Mouse (Mus musculus): ENCODE results near the gene Tyrobp. TPM values are rescaled to one million over a fixed set of nuclear protein-coding genes. Genes with fewer than 3 reads are reported as not detected.

The Tyrobp gene
- polyA plus RNA-seq (2014; fragmentation: Nextera tagmentation; extraction: Ambion mirVana), result 8.9 and 9.2 TPM in 2 replicates

DNA sequence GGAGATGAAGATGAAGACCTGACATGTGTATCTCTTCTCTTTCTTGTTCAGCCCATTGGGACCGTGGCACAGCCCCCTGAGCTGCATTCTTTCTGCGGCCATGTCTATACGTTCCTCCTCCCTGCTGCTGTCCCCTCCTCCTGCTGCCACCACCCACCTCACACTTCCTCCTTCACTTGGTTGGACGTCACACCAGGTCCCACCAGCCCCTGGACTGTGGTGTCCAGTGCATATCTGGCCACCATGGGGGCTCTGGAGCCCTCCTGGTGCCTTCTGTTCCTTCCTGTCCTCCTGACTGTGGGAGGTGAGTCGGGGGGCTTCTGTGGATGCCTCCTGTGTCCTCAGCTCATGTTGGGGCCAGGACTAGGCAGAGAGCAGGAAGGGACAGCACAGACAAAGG lies at the start of gene Tyrobp:
TSS of gene Tyrobp (plus strand) at position 165 of the 400 bp plus-strand sequence.
- Histone ChIP-seq H3K4me2 (no peak within 1 kb of the TSS), H3K36me3 (ENCODE audit: control insufficient read depth, insufficient read depth, low read length) (no peaks in the 10 kb centered on the region), H3K4me1 (ENCODE audit: control insufficient read depth, insufficient read depth, low read length) (no peaks in the 10 kb centered on the region), H3K27ac (ENCODE audit: low read depth, low read length) (no peak within 1 kb of the TSS), H3K9me3 (replicated peaks; ENCODE audit: control insufficient read depth, low read length) (no peaks in the 10 kb centered on the region), H3K9ac (ENCODE audit: low read depth, low read length) (no peak within 1 kb of the TSS), H3K27me3 (ENCODE audit: control insufficient read depth, insufficient read depth, low read length) (no peaks in the 10 kb centered on the region), H3K4me3 (ENCODE audit: low read depth, low read length) (no peak within 1 kb of the TSS)
- ATAC-seq (replicated peaks; ENCODE audit: insufficient number of reproducible peaks, low FRiP score, low TSS enrichment), result no peak
- WGBS (ENCODE audit: insufficient replicate concordance), result 51% methylated on average over 5 of the region's 5 CpGs

DNA sequence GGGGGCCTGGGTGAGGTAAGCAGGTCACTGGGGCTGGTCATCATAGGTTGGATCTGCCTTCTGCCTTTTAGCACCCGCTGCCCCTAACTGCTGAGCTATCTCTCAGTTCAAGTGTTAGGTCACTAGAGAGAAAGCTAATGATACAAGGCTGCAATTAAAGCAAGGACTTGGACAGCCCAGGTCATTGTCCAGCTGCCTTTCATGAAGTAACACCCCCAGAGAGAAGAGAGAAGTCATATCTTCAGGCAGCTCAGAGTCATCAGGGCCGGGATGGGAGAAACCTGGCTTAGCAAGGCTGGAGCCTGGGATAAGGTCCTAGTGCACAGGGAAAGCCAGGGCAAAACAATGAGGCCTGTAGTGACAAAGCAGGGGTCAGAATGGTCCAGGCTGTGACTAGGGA lies 46.1 kb upstream of the Tyrobp start:
- ATAC-seq (replicated peaks; ENCODE audit: insufficient number of reproducible peaks, low FRiP score, low TSS enrichment), result no peak
- 63% methylated on average over 2 of the region's 2 CpGs for WGBS (ENCODE audit: insufficient replicate concordance)
- H3K27ac ChIP-seq (ENCODE audit: low read depth, low read length), result no peak overlapping the region
- no peak overlapping the region for H3K4me3 ChIP-seq (ENCODE audit: low read depth, low read length)
- no peak overlapping the region for H3K4me2 ChIP-seq
- no peaks in the 10 kb centered on the region for H3K36me3 ChIP-seq (ENCODE audit: control insufficient read depth, insufficient read depth, low read length)
- peaks cover 12% of the 10 kb centered on the region for H3K27me3 ChIP-seq (ENCODE audit: control insufficient read depth, insufficient read depth, low read length)
- H3K4me1 ChIP-seq (ENCODE audit: control insufficient read depth, insufficient read depth, low read length), result no peaks in the 10 kb centered on the region; the same call in 1 of the 2 replicates
- H3K9me3 ChIP-seq (replicated peaks; ENCODE audit: control insufficient read depth, low read length), result no peaks in the 10 kb centered on the region
- no peak overlapping the region for H3K9ac ChIP-seq (ENCODE audit: low read depth, low read length)

DNA sequence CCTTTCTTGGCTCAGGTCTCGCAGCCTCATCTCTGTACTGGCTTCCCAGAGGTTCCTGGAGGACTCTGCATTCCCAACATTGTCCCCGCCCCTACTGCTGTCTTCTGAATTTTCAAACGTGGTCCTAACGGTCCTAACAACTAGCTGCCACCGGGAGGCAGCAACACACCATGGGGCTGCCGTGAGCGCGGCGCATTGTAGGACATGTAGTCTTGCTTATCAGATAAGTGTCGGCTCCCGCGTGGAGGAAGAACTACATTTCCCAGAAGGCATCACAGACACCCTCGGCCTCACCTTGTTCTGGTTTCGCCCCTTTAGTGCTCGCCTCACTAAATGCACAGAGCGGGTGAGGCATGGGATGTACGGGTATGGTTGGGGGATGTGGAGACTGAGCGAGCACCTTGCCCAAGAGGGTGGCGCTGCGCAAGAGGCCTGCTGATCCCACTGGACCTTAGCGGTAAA lies 40.0 kb upstream of the Tyrobp start:
- 1% methylated on average over 21 of the region's 21 CpGs for WGBS (ENCODE audit: insufficient replicate concordance)
- peak; percentile 99 for ATAC-seq (replicated peaks; ENCODE audit: insufficient number of reproducible peaks, low FRiP score, low TSS enrichment)
- H3K4me1 ChIP-seq (ENCODE audit: control insufficient read depth, insufficient read depth, low read length), result no peaks in the 10 kb centered on the region
- no peaks in the 10 kb centered on the region for H3K9me3 ChIP-seq (replicated peaks; ENCODE audit: control insufficient read depth, low read length)
- H3K4me3 ChIP-seq (ENCODE audit: low read depth, low read length), result peak overlapping the region; percentile 49
- H3K27me3 ChIP-seq (ENCODE audit: control insufficient read depth, insufficient read depth, low read length), result no peaks in the 10 kb centered on the region
- no peaks in the 10 kb centered on the region for H3K36me3 ChIP-seq (ENCODE audit: control insufficient read depth, insufficient read depth, low read length)
- peak overlapping the region; percentile 79 for H3K4me2 ChIP-seq
- H3K27ac ChIP-seq (ENCODE audit: low read depth, low read length), result no peak overlapping the region
- peak overlapping the region; percentile 71 for H3K9ac ChIP-seq (ENCODE audit: low read depth, low read length)

DNA sequence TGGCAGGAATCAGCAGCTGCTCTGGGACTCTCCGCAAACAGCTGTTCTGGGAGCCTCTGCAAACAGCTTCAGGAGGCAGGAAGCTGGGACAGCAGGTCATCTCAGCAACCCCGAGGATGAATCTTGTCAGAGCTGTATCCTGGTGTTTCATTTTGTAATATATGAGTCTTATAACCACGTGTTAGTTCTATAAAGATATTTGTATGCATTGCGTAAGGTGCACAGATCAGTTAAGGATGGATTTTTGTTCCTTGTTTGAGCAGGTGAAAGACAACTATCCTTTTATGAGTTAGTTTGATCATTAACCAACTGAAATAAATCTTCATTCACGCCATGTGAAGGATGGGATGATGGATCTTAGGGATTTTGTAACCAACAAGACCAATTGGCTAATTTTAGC lies 33.5 kb upstream of the Tyrobp start:
- Histone ChIP-seq H3K4me2 (no peak overlapping the region), H3K4me1 (ENCODE audit: control insufficient read depth, insufficient read depth, low read length) (no peaks in the 10 kb centered on the region), H3K9me3 (replicated peaks; ENCODE audit: control insufficient read depth, low read length) (no peaks in the 10 kb centered on the region), H3K36me3 (ENCODE audit: control insufficient read depth, insufficient read depth, low read length) (no peaks in the 10 kb centered on the region), H3K4me3 (ENCODE audit: low read depth, low read length) (no peak overlapping the region), H3K27ac (ENCODE audit: low read depth, low read length) (no peak overlapping the region), H3K27me3 (ENCODE audit: control insufficient read depth, insufficient read depth, low read length) (no peaks in the 10 kb centered on the region), H3K9ac (ENCODE audit: low read depth, low read length) (no peak overlapping the region)
- no peak for ATAC-seq (replicated peaks; ENCODE audit: insufficient number of reproducible peaks, low FRiP score, low TSS enrichment)
- 62% methylated on average over 5 of the region's 5 CpGs for WGBS (ENCODE audit: insufficient replicate concordance)

DNA sequence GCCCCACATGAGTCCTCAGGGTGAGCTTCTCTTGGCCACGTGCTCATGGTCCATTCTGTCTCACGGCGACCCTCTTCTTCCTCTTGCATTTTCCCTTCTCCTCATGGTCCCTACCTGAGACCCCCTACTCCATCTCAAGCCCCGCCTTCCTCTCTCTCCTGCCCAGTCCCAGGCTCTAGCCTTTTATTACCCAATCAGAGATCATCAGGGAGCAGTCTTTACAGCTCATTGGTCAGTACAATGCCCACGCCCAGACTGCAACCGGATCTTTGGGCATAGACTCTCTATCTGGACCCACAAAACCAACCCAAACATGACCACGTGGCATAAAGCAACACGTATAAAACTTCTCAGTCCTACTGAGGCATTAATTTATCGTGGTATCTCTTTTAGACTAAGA lies 29.5 kb upstream of the Tyrobp start:
- no peak overlapping the region for H3K4me2 ChIP-seq
- H3K4me3 ChIP-seq (ENCODE audit: low read depth, low read length), result no peak overlapping the region
- no peaks in the 10 kb centered on the region for H3K9me3 ChIP-seq (replicated peaks; ENCODE audit: control insufficient read depth, low read length)
- H3K27me3 ChIP-seq (ENCODE audit: control insufficient read depth, insufficient read depth, low read length), result no peaks in the 10 kb centered on the region
- H3K4me1 ChIP-seq (ENCODE audit: control insufficient read depth, insufficient read depth, low read length), result no peaks in the 10 kb centered on the region
- H3K9ac ChIP-seq (ENCODE audit: low read depth, low read length), result no peak overlapping the region
- no peaks in the 10 kb centered on the region for H3K36me3 ChIP-seq (ENCODE audit: control insufficient read depth, insufficient read depth, low read length)
- WGBS (ENCODE audit: insufficient replicate concordance), result 72% methylated on average over 9 of the region's 9 CpGs
- no peak for ATAC-seq (replicated peaks; ENCODE audit: insufficient number of reproducible peaks, low FRiP score, low TSS enrichment)
- H3K27ac ChIP-seq (ENCODE audit: low read depth, low read length), result no peak overlapping the region

DNA sequence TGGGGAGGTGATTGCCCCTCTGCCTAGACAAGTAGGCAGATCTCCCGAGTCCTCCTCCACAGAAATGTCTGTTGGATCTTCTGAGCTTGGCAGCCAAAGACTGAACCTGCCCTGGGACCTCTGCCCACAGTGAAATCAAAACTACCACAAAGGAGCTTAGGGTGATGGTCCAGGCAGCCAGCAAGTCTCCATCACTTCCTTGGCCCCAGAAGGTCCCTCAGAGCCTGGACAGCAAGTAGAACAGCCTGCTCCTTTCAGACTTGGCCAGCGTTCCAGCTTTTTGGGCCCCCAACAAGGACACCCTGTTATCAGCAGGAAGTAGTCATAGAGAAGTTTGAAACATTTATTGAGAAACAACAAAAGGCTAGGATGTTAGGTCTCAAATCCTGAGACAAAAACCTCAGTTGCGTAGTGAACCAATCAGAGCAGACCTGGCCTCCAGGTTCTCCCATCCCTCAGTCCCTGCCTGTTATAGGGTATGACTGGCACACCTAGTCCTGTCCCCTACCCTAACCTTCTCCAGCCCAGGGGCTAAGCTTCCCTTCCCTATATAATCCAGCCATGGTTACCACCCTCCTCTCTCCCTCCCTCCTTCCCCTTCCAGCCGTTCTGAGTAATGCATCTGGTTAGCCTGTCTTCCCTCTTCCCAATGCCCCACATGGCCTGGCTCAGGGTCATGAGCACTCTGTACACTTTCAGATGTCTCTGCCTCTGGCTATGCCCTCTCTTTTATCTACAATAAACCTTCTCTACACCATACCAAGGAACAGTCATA lies 20.6 kb upstream of the Tyrobp start:
- no peak for ATAC-seq (replicated peaks; ENCODE audit: insufficient number of reproducible peaks, low FRiP score, low TSS enrichment)
- H3K4me1 ChIP-seq (ENCODE audit: control insufficient read depth, insufficient read depth, low read length), result no peaks in the 10 kb centered on the region
- H3K9me3 ChIP-seq (replicated peaks; ENCODE audit: control insufficient read depth, low read length), result no peaks in the 10 kb centered on the region
- no peak overlapping the region for H3K9ac ChIP-seq (ENCODE audit: low read depth, low read length)
- no peak overlapping the region for H3K4me2 ChIP-seq
- no peak overlapping the region for H3K4me3 ChIP-seq (ENCODE audit: low read depth, low read length)
- 69% methylated on average over 4 of the region's 4 CpGs for WGBS (ENCODE audit: insufficient replicate concordance)
- H3K27ac ChIP-seq (ENCODE audit: low read depth, low read length), result peak overlapping the region; percentile 83; the same call in 1 of the 2 replicates
- H3K36me3 ChIP-seq (ENCODE audit: control insufficient read depth, insufficient read depth, low read length), result no peaks in the 10 kb centered on the region
- H3K27me3 ChIP-seq (ENCODE audit: control insufficient read depth, insufficient read depth, low read length), result no peaks in the 10 kb centered on the region

GRCm38 (mm10) chr7:30393631-30394030 lies 19.9 kb upstream of the Tyrobp start:
- H3K4me2 ChIP-seq, result no peak overlapping the region
- no peak overlapping the region for H3K9ac ChIP-seq (ENCODE audit: low read depth, low read length)
- 83% methylated on average over 4 of the region's 4 CpGs for WGBS (ENCODE audit: insufficient replicate concordance)
- H3K4me3 ChIP-seq (ENCODE audit: low read depth, low read length), result no peak overlapping the region
- no peaks in the 10 kb centered on the region for H3K27me3 ChIP-seq (ENCODE audit: control insufficient read depth, insufficient read depth, low read length)
- no peaks in the 10 kb centered on the region for H3K9me3 ChIP-seq (replicated peaks; ENCODE audit: control insufficient read depth, low read length)
- no peak for ATAC-seq (replicated peaks; ENCODE audit: insufficient number of reproducible peaks, low FRiP score, low TSS enrichment)
- no peaks in the 10 kb centered on the region for H3K36me3 ChIP-seq (ENCODE audit: control insufficient read depth, insufficient read depth, low read length)
- H3K4me1 ChIP-seq (ENCODE audit: control insufficient read depth, insufficient read depth, low read length), result no peaks in the 10 kb centered on the region
- peak overlapping the region; percentile 83 for H3K27ac ChIP-seq (ENCODE audit: low read depth, low read length)

DNA sequence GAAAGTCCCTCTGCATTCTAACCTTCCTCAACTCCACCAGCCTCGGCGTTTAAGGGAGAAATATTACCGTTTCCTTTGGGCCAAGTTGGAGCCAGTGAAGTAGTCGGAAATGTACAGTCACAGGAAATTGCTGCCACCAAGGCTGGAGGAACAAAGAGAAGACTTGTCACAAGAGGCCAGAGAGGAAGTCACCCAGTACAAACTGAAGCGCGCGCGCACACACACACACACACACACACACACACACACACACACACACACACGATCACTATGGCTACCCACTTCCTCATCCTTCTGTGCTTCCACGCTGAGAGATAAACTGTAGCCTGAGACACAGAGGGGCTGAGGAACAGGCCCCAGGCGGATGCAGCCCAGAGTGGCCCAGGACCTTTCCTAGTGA lies 19.2 kb upstream of the Tyrobp start:
- Histone ChIP-seq H3K4me2 (peak overlapping the region; percentile 16; the same call in 1 of the 2 replicates), H3K36me3 (ENCODE audit: control insufficient read depth, insufficient read depth, low read length) (no peaks in the 10 kb centered on the region), H3K9ac (ENCODE audit: low read depth, low read length) (no peak overlapping the region), H3K4me1 (ENCODE audit: control insufficient read depth, insufficient read depth, low read length) (no peaks in the 10 kb centered on the region), H3K4me3 (ENCODE audit: low read depth, low read length) (no peak overlapping the region), H3K27ac (ENCODE audit: low read depth, low read length) (peak overlapping the region; percentile 83), H3K27me3 (ENCODE audit: control insufficient read depth, insufficient read depth, low read length) (no peaks in the 10 kb centered on the region), H3K9me3 (replicated peaks; ENCODE audit: control insufficient read depth, low read length) (no peaks in the 10 kb centered on the region)
- WGBS (ENCODE audit: insufficient replicate concordance), result 42% methylated on average over 11 of the region's 11 CpGs
- ATAC-seq (replicated peaks; ENCODE audit: insufficient number of reproducible peaks, low FRiP score, low TSS enrichment), result peak; percentile 67

DNA sequence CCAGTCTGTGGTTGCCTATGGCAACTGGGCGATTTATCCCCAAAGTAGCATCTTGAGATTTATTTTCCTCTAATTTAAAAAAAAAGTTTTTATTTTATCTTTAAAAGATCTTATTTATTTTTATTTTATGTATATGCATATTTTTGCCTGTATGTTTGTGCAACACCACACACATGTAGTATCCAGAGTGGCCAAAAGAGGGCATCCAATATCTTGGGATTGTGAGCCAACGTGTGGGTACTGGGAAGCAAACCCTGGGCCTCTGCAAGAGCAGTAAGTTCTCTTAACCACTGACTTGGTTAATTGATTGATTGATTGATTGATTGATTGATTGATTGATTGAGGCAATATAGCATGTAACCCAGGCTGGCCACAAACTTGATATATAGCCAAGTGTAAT lies 18.7 kb upstream of the Tyrobp start:
- ATAC-seq (replicated peaks; ENCODE audit: insufficient number of reproducible peaks, low FRiP score, low TSS enrichment), result no peak
- 35% methylated on average over 2 of the region's 2 CpGs for WGBS (ENCODE audit: insufficient replicate concordance)
- H3K9ac ChIP-seq (ENCODE audit: low read depth, low read length), result no peak overlapping the region
- H3K36me3 ChIP-seq (ENCODE audit: control insufficient read depth, insufficient read depth, low read length), result no peaks in the 10 kb centered on the region
- H3K4me1 ChIP-seq (ENCODE audit: control insufficient read depth, insufficient read depth, low read length), result no peaks in the 10 kb centered on the region
- H3K27me3 ChIP-seq (ENCODE audit: control insufficient read depth, insufficient read depth, low read length), result no peaks in the 10 kb centered on the region
- H3K4me3 ChIP-seq (ENCODE audit: low read depth, low read length), result no peak overlapping the region
- H3K9me3 ChIP-seq (replicated peaks; ENCODE audit: control insufficient read depth, low read length), result no peaks in the 10 kb centered on the region
- no peak overlapping the region for H3K27ac ChIP-seq (ENCODE audit: low read depth, low read length)
- H3K4me2 ChIP-seq, result no peak overlapping the region

All from heart, embryonic 11.5 days (tissue).